21 mouse cellular contexts compared by ENCODE assay signal in the genomic region with DNA sequence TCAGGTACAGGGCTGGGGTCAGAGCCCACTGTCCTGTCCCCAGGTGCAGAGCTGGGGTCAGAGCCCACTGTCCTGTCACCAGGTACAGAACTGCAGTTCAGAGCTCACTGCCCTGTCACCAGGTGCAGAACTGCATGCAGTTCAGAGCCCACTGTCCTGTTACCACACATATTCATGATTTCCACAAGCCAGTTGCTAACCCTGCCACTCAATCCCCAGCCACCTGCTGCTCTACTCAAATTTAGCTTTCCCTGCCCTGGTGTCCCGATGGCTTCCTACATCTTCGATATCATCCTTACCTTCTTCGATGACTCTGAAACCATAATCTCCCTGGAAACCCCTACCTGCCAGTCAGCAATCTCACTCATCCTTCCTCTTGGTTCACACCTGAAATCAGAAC. TPM values are rescaled to one million over a fixed set of nuclear protein-coding genes. Genes with fewer than 3 reads are reported as not detected.
"Had no signal": no experiment of that assay in that cellular context is flagged by ENCODE, and none has a peak within 500 bp of the region (broad histone marks: within the 10 kb centered on the region; RNA-seq: fewer than 3 reads in every experiment).

No protein-coding gene starts in this region.

- DNase-seq: retina, postnatal 1 day; right cerebral cortex, adult 18-20 months; right cerebral cortex, postnatal 14 days; right cerebral cortex, postnatal 25 days; right cerebral cortex, postnatal 4 days; spleen, adult 18-20 months; thymus, adult 18-20 months; thymus, adult 2 months; thymus, postnatal 14 days; thymus, postnatal 25 days; thymus, postnatal 36 days; thymus, postnatal 4 days had no signal

- H3K27me3 ChIP-seq: neural tube, embryonic 12.5 days; neural tube, embryonic 13.5 days; neural tube, embryonic 15.5 days; stomach, embryonic 15.5 days had no signal

- H3K4me3 ChIP-seq: neural tube, embryonic 12.5 days; neural tube, embryonic 13.5 days; neural tube, embryonic 15.5 days; stomach, embryonic 15.5 days had no signal

- H3K4me2 ChIP-seq: neural tube, embryonic 12.5 days; neural tube, embryonic 13.5 days; neural tube, embryonic 15.5 days; stomach, embryonic 15.5 days had no signal

- H3K36me3 ChIP-seq: neural tube, embryonic 12.5 days; neural tube, embryonic 13.5 days; neural tube, embryonic 15.5 days; stomach, embryonic 15.5 days had no signal

RNA-seq across cellular contexts. Expression of a gene that starts 17.5 kb away (rescaled TPM):
- polyA plus RNA-seq: neural tube, embryonic 12.5 days; neural tube, embryonic 14.5 days; small intestine, adult 2 months; spleen, adult 2 months; stomach, embryonic 14.5 days; testis, adult 2 months; thymus, adult 2 months had no signal
